Mouse (Mus musculus): ENCODE measurements at regions not wholly inside any gene's neighbourhood (a gene's known extent, or its start where the extent isn't known, plus 50 kb on each side); places are given as distances from the start of the nearest gene placed in this dataset.

- H3K9me3 ChIP-seq, result no peaks in the 10 kb centered on the region
- no peak overlapping the region for H3K4me2 ChIP-seq
- no peak for ATAC-seq (ENCODE audit: insufficient number of reproducible peaks, insufficient read depth, low FRiP score, low TSS enrichment, low read depth)
These were observed 233.6 kb upstream of the P2ry1 start for GRCm38 (mm10) chr3:60768996-60769395.

DNA sequence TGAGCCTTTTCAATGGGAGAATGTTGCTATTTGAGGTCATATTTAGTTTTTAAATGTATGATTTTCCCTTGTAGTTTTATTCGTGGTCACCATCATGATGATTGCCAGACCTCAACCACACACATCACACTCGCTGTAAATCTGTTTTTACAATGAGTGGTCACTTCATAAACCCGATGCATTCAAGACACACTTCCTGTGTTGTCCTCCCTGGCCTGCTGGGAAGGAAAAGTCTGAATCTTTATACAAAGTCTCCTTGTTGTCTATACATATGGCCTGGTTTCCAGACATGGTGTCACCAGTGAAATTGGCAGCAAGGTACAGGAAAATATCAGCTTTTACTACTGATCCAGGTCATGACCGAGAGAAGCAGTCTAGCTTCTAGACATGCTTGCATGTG, 230.7 kb upstream of the P2ry1 start:
- no peak overlapping the region for H3K27ac ChIP-seq
- H3K4me1 ChIP-seq, result peaks cover 5% of the 10 kb centered on the region
- H3K9me3 ChIP-seq, result no peaks in the 10 kb centered on the region
- WGBS, result 71% methylated on average over 4 of the region's 4 CpGs
- no peak overlapping the region for H3K4me2 ChIP-seq
- H3K36me3 ChIP-seq, result no peaks in the 10 kb centered on the region
- no peak for ATAC-seq (ENCODE audit: insufficient number of reproducible peaks, insufficient read depth, low FRiP score, low TSS enrichment, low read depth)
- H3K27me3 ChIP-seq, result no peaks in the 10 kb centered on the region
- no peak overlapping the region for H3K9ac ChIP-seq
- H3K4me3 ChIP-seq, result no peak overlapping the region

More at GRCm38 (mm10) chr3:60768996-60769395, 233.6 kb upstream of the P2ry1 start:
- no peak overlapping the region for H3K27ac ChIP-seq
- H3K9ac ChIP-seq, result no peak overlapping the region
- no peaks in the 10 kb centered on the region for H3K27me3 ChIP-seq
- H3K36me3 ChIP-seq, result no peaks in the 10 kb centered on the region
- no peak overlapping the region for H3K4me3 ChIP-seq
- H3K4me1 ChIP-seq, result peaks cover 5% of the 10 kb centered on the region

DNA sequence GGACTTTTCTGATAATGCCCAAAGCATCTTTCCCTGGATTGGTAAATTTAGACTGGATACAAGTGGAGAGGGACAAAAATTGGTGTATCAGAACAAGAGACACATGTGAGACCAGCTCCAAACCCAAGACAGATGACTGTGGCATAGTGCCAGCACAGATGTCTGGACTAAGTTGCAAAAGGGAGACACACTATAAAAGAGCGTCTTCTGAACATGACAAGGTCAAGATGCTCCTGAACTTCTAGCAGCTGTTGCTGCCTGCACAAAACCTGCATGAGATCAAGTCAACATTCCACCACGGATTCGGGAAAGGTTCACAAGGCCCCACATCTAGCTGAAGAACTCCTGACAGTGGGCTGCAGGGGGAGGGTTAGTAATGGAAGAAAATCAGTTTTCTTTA, 229.2 kb upstream of the P2ry1 start:
- Histone ChIP-seq H3K27ac (no peak overlapping the region), H3K9me3 (no peaks in the 10 kb centered on the region), H3K9ac (no peak overlapping the region), H3K27me3 (no peaks in the 10 kb centered on the region), H3K4me3 (no peak overlapping the region), H3K4me2 (no peak overlapping the region), H3K36me3 (no peaks in the 10 kb centered on the region), H3K4me1 (peaks cover 5% of the 10 kb centered on the region)
- WGBS, result 43% methylated on average over 3 of the region's 3 CpGs
- ATAC-seq (ENCODE audit: insufficient number of reproducible peaks, insufficient read depth, low FRiP score, low TSS enrichment, low read depth), result no peak

DNA sequence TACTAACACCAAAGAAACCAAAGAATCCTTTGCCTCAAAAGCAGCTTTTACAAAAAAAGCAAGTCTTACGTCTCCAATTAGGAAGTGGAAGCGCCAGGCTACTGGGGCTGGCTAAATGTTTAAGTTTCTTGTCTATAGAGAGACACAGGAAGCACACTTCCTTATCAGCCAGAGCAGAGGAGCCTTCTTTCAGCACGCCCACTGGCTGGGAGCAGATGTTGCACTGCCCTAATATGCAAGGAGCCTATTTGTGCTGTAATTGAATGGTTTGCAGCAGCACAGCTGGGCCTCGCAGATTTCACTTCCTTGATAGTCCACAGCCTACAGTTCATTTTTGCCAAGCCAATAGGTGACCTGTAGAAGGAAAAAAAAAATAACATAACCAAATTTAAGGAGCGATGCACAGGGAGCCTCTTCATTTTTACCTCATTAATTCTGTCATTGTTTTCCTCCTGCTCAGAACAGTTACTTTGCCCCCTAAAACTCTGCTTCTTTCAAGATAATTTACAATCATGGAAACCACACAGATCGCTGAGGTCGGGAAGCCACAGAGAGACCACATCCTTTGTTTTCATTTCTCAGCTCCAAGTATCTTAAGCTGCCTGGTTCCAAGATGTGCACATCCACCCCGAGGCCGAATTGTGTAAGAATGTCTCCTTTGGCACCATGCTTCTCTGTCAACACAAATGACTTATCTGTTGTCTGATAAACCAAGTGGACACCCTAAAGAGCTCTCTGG, 217.3 kb upstream of the P2ry1 start:
- WGBS, result 50% methylated on average over 9 of the region's 9 CpGs
- no peak for ATAC-seq (ENCODE audit: insufficient number of reproducible peaks, insufficient read depth, low FRiP score, low TSS enrichment, low read depth)

DNA sequence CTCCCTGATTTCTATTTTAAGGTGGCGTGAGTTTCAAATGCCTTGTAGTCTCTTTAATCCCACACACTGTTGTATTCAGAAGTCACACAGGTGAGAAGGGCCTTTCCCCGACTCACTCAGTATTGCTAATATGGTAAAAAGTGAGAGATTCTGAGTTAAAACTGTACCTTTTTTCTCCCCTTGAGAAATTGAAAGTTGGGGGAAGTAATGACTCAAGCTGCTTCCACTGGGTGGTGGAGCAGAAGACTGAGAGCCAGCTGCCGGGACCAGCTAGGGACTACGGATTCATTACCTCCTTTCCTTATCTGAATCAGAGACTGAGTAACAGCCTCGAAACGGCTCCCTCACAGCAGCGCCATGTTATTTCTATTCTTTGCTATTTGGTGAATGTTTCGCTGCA, 214.6 kb upstream of the P2ry1 start:
- H3K36me3 ChIP-seq, result no peaks in the 10 kb centered on the region
- ATAC-seq (ENCODE audit: insufficient number of reproducible peaks, insufficient read depth, low FRiP score, low TSS enrichment, low read depth), result no peak
- no peak overlapping the region for H3K4me2 ChIP-seq
- no peak overlapping the region for H3K9ac ChIP-seq
- WGBS, result 73% methylated on average over 8 of the region's 8 CpGs
- peaks cover 8% of the 10 kb centered on the region; the same call in 1 of the 2 replicates for H3K4me1 ChIP-seq
- H3K4me3 ChIP-seq, result no peak overlapping the region
- H3K27ac ChIP-seq, result no peak overlapping the region
- H3K27me3 ChIP-seq, result no peaks in the 10 kb centered on the region; the same call in 1 of the 2 replicates
- H3K9me3 ChIP-seq, result no peaks in the 10 kb centered on the region

More for the DNA sequence above, 217.3 kb upstream of the P2ry1 start:
- Histone ChIP-seq H3K36me3 (no peaks in the 10 kb centered on the region), H3K27ac (no peak overlapping the region), H3K9me3 (no peaks in the 10 kb centered on the region), H3K27me3 (no peaks in the 10 kb centered on the region), H3K4me3 (no peak overlapping the region), H3K4me1 (peaks cover 3% of the 10 kb centered on the region; the same call in 1 of the 2 replicates), H3K4me2 (no peak overlapping the region), H3K9ac (no peak overlapping the region)

DNA sequence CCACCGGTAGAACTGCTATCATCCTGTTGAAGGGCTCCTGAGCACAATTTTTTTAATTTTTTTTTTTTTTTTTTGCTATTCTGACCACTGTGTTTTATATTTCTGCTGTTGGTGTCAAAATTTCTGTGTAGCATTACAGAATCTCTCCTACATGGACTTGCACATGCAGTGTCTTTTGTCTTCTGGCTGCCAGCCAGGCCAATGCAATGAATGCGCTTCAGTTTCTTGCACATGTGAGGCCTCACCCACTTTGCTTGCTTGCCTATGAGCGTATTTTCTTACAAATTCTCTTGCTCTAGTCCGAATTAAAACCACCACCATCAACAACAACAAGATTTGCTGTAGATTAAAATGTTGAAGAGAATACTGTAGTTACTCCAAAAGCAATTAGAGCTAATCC, 213.2 kb upstream of the P2ry1 start:
- 55% methylated on average over 4 of the region's 4 CpGs for WGBS
- Histone ChIP-seq H3K27ac (no peak overlapping the region), H3K4me3 (no peak overlapping the region), H3K9me3 (no peaks in the 10 kb centered on the region), H3K27me3 (no peaks in the 10 kb centered on the region; the same call in 1 of the 2 replicates), H3K9ac (no peak overlapping the region), H3K4me2 (no peak overlapping the region), H3K36me3 (no peaks in the 10 kb centered on the region), H3K4me1 (peaks cover 8% of the 10 kb centered on the region; the same call in 1 of the 2 replicates)
- no peak for ATAC-seq (ENCODE audit: insufficient number of reproducible peaks, insufficient read depth, low FRiP score, low TSS enrichment, low read depth)

DNA sequence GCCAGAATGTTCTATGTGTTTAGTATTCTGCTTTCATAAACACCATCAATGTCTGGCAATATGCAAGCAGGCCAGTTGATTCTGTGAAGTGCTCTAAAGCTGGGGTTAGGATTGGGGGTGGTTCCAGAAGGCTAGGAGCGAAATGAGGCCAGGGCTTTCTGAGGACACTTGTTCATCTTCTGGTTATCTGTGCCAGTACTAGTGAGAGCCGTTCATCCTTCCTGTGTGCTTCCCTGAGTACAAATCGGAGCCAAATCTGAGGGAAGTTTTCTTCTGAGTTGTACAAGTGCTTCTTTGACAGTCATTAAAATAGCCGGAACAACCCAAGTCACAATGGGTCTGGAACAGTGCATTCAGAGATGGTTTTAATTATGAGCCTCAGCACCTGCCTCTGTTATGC, 210.4 kb upstream of the P2ry1 start:
- 0 out of 2 replicates have a peak, but pooled peaks cover 5% of the 10 kb centered on the region for H3K4me1 ChIP-seq
- no peak overlapping the region for H3K4me2 ChIP-seq
- no peaks in the 10 kb centered on the region for H3K9me3 ChIP-seq
- no peaks in the 10 kb centered on the region; the same call in 1 of the 2 replicates for H3K27me3 ChIP-seq
- no peak for ATAC-seq (ENCODE audit: insufficient number of reproducible peaks, insufficient read depth, low FRiP score, low TSS enrichment, low read depth)
- no peaks in the 10 kb centered on the region for H3K36me3 ChIP-seq
- no peak overlapping the region for H3K4me3 ChIP-seq
- no peak overlapping the region for H3K27ac ChIP-seq
- H3K9ac ChIP-seq, result no peak overlapping the region
- 52% methylated on average over 4 of the region's 4 CpGs for WGBS

DNA sequence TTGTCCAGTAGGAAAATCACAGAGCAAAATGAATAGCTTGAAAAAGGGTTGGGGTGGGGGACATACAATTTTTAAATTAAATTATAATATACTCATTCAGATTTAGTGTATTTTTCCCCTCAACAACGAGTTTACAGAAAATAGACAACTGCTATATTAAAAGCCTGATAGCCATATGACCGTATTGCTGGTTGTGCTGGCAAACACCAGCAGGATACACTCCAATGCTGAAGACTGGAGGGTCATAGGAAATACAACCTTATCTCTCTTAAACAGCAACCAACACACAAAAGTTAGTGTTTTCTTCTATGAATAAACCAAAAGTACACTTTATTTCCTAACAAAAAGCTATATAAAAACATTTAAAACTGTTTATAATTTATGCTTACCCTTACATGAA, 206.4 kb upstream of the P2ry1 start:
- no peaks in the 10 kb centered on the region; the same call in 1 of the 2 replicates for H3K27me3 ChIP-seq
- no peaks in the 10 kb centered on the region for H3K36me3 ChIP-seq
- H3K9ac ChIP-seq, result no peak overlapping the region
- 0 out of 2 replicates have a peak, but pooled peaks cover 5% of the 10 kb centered on the region for H3K4me1 ChIP-seq
- no peak overlapping the region for H3K4me2 ChIP-seq
- ATAC-seq (ENCODE audit: insufficient number of reproducible peaks, insufficient read depth, low FRiP score, low TSS enrichment, low read depth), result no peak
- no peak overlapping the region for H3K4me3 ChIP-seq
- H3K27ac ChIP-seq, result no peak overlapping the region
- H3K9me3 ChIP-seq, result no peaks in the 10 kb centered on the region
- WGBS, result 86% methylated on average over 2 of the region's 2 CpGs

DNA sequence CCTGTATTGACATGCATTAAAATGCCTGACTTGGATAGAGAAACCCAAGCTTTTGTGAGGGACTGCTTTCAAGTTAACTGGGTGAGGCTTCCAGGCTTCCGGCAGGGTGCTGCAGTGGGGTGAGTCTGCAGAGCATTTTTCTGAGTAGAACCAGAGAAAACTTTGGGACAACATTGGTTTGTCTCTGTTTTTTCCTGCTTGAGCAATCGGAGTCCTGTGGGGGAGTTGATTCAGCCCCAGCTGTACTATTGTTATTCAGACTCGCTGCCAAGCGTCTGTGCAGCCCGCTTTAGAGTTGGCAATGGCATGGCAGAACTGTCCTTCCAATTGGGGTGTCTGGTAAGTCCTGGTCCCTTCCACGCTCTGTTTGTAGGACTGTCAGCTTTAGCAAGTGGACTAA, 204.8 kb upstream of the P2ry1 start:
- Histone ChIP-seq H3K4me1 (no peaks in the 10 kb centered on the region), H3K4me2 (no peak overlapping the region), H3K4me3 (no peak overlapping the region), H3K27me3 (no peaks in the 10 kb centered on the region), H3K36me3 (no peaks in the 10 kb centered on the region), H3K9ac (no peak overlapping the region), H3K9me3 (no peaks in the 10 kb centered on the region), H3K27ac (no peak overlapping the region)
- no peak for ATAC-seq (ENCODE audit: insufficient number of reproducible peaks, insufficient read depth, low FRiP score, low TSS enrichment, low read depth)
- WGBS, result 78% methylated on average over 6 of the region's 6 CpGs

DNA sequence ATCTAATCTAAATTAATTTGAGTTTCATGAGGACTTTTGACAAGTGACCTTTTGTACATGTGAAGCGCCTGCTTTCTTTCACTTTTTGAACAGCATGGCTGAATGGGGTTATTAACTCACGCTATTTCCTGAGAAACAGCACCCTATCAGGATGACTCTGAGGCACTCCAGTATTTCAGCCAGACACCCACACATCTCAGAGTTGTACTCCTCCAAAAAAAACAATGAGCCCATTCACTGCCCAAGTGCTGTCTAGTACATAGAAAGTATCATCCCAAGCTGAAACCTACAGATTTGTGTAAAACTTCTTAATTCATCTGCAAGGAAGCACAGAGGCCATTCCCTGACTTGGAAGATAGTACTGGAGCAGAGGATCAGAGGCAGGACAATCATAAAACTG, 204.1 kb upstream of the P2ry1 start:
- no peak for ATAC-seq (ENCODE audit: insufficient number of reproducible peaks, insufficient read depth, low FRiP score, low TSS enrichment, low read depth)
- no peaks in the 10 kb centered on the region for H3K36me3 ChIP-seq
- no peaks in the 10 kb centered on the region for H3K9me3 ChIP-seq
- H3K27me3 ChIP-seq, result no peaks in the 10 kb centered on the region
- H3K4me3 ChIP-seq, result no peak overlapping the region
- H3K27ac ChIP-seq, result no peak overlapping the region
- H3K9ac ChIP-seq, result no peak overlapping the region
- H3K4me1 ChIP-seq, result no peaks in the 10 kb centered on the region
- WGBS, result 80% methylated on average over 2 of the region's 2 CpGs
- H3K4me2 ChIP-seq, result no peak overlapping the region

GRCm38 (mm10) chr3:60798862-60799261, 203.7 kb upstream of the P2ry1 start:
- 69% methylated on average over 5 of the region's 5 CpGs for WGBS
- no peak overlapping the region for H3K27ac ChIP-seq

DNA sequence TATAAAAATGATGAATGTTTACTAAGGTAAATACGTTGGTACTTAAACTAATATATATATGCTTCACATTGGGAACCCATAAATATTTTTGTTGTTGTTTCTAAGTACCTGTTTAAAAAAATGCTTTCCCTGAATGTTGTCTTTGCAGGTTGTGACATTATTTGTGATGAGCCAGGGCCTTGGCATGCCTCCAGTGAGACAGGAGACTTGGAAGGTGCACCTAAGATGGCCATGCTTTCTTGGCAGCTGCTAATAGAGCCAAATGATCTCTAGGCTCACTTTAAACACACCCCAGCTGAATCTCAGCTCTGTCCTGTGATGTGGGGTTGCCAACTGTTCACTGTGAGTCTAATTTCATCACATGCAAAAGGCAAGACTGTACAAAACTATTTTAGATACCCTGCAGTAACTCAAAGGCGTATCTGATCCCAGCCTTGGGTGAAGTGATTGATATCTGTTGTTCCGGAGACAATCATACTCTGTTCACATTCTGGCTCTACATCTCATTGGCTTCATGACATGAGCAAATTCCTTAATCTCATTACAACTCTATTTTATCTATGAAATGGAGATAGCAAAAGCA, 197.8 kb upstream of the P2ry1 start:
- H3K4me2 ChIP-seq, result no peak overlapping the region
- no peaks in the 10 kb centered on the region for H3K36me3 ChIP-seq
- H3K4me3 ChIP-seq, result no peak overlapping the region
- no peaks in the 10 kb centered on the region for H3K9me3 ChIP-seq
- peaks cover 4% of the 10 kb centered on the region; the same call in 1 of the 2 replicates for H3K4me1 ChIP-seq
- ATAC-seq (ENCODE audit: insufficient number of reproducible peaks, insufficient read depth, low FRiP score, low TSS enrichment, low read depth), result no peak
- peaks cover 6% of the 10 kb centered on the region; the same call in 1 of the 2 replicates for H3K27me3 ChIP-seq
- H3K9ac ChIP-seq, result no peak overlapping the region
- no peak overlapping the region for H3K27ac ChIP-seq
- 71% methylated on average over 3 of the region's 3 CpGs for WGBS

More at GRCm38 (mm10) chr3:60798862-60799261, 203.7 kb upstream of the P2ry1 start:
- Histone ChIP-seq H3K4me3 (no peak overlapping the region), H3K4me2 (no peak overlapping the region), H3K4me1 (no peaks in the 10 kb centered on the region), H3K36me3 (no peaks in the 10 kb centered on the region), H3K9ac (no peak overlapping the region), H3K27me3 (no peaks in the 10 kb centered on the region), H3K9me3 (no peaks in the 10 kb centered on the region)
- ATAC-seq (ENCODE audit: insufficient number of reproducible peaks, insufficient read depth, low FRiP score, low TSS enrichment, low read depth), result no peak

All from embryonic facial prominence, embryonic 13.5 days (tissue).